Mouse (Mus musculus) liver, embryonic 14.5 days (tissue): ENCODE measurements around the gene Dolk. TPM values are rescaled to one million over a fixed set of nuclear protein-coding genes. Genes with fewer than 3 reads are reported as not detected.

Source experiments
- ATAC-seq: fragments of 200-750 bp; cut with Nextera tagmentation; 2 replicates; pipeline ENCODE4 v1.8.0; 2017; ENCODE audit warnings: moderate number of reproducible peaks, mild to moderate bottlenecking, moderate library complexity; ENCODE audit not compliant: insufficient read depth
- DNase-seq, 3 experiments: peaks; one replicate each; pipeline ENCODE4 v3.0.0-alpha.2; 2012 to 2013; ENCODE audit warnings: low read depth in 3 of 3, low spot score in 3 of 3
- H3K27ac ChIP-seq: fragments of 300-500 bp; sonication (generic); 2 replicates; pipeline ENCODE4 v1.5.1; 2014; ENCODE audit warnings: moderate library complexity, mild to moderate bottlenecking, control low read depth, inconsistent platforms
- H3K27me3 ChIP-seq: fragments of 300-500 bp; sonication (generic); 2 replicates; pipeline ENCODE4 v1.6.1; 2014; ENCODE audit warnings: mild to moderate bottlenecking, low read length, moderate library complexity; ENCODE audit not compliant: control insufficient read depth, insufficient read depth
- H3K36me3 ChIP-seq: fragments of 300-500 bp; sonication (generic); replicated peaks from 2 replicates; pipeline ENCODE4 v1.6.1; 2014; ENCODE audit warnings: low read depth; ENCODE audit not compliant: control insufficient read depth, insufficient read depth
- H3K4me1 ChIP-seq, 2 experiments: fragments of 200-500 bp in 1 of 2; fragments of 300-500 bp in 1 of 2; sonication (generic) in 1 of 2; replicated peaks; 2 replicates each; pipeline ENCODE4 v1.6.1; 2012 to 2014; ENCODE audit warnings: antibody characterized with exemption in 1 of 2, inconsistent platforms in 1 of 2, low read length in 1 of 2; ENCODE audit not compliant: control insufficient read depth in 2 of 2, insufficient read depth in 2 of 2
- H3K4me2 ChIP-seq: fragments of 300-500 bp; sonication (generic); 2 replicates; pipeline ENCODE4 v1.6.1; 2014; ENCODE audit warnings: low read depth, mild to moderate bottlenecking, control low read depth, moderate library complexity
- H3K4me3 ChIP-seq, 2 experiments: fragments of 200-500 bp in 1 of 2; fragments of 300-500 bp in 1 of 2; sonication (generic) in 1 of 2; 2 replicates each; pipeline ENCODE4 v1.5.1; 2012 to 2014; ENCODE audit warnings: low read depth in 2 of 2, low read length in 2 of 2, mild to moderate bottlenecking in 2 of 2, control low read depth in 1 of 2, inconsistent platforms in 1 of 2, moderate library complexity in 1 of 2; ENCODE audit not compliant: insufficient read depth in 1 of 2
- H3K9ac ChIP-seq: fragments of 300-500 bp; sonication (generic); replicated peaks from 2 replicates; pipeline ENCODE4 v1.6.1; 2014; ENCODE audit warnings: mild to moderate bottlenecking, control low read depth, moderate library complexity
- H3K9me3 ChIP-seq: fragments of 300-500 bp; sonication (generic); 2 replicates; pipeline ENCODE4 v1.6.1; 2016; ENCODE audit warnings: low read length, mixed read lengths; ENCODE audit not compliant: control insufficient read depth
- CTCF ChIP-seq: IDR thresholded peaks from 2 replicates; pipeline ENCODE4 v1.5.1; 2016; ENCODE audit warnings: antibody characterized with exemption, low read depth, control low read depth
- EP300 ChIP-seq: IDR thresholded peaks from 2 replicates; pipeline ENCODE4 v1.6.1; 2016; ENCODE audit warnings: antibody characterized with exemption, low read depth
- WGBS: fragments of 180-500 bp; shearing (Covaris S2); extraction: QIAGEN DNeasy Blood & Tissue Kit; methylation state at CpG from one replicate; pipeline ENCODE4 v1.1.7; 2014; ENCODE audit not compliant: insufficient replicate concordance; 5-methylcytosine and 5-hydroxymethylcytosine counted together
- polyA plus RNA-seq, 2 experiments: library from polyadenylated mRNA; depleted of rRNA in 1 of 2; stranded (reverse) in 1 of 2; unstranded in 1 of 2; fragments of >200 nt; fragmentation: Nextera tagmentation in 1 of 2; extraction: Ambion mirVana in 1 of 2; gene quantifications; 2 replicates each; pipeline versions ENCODE4 v1.2.1 to v1.2.3; 2012 to 2014

The Dolk gene
- polyA plus RNA-seq, 2 experiments: 4.6 to 11.4 TPM

GRCm38 (mm10) chr2:30285004-30285403 lies 1.1 kb downstream of the Dolk start:
- Histone ChIP-seq H3K27ac (no peak overlapping the region), H3K9me3 (no peaks in the 10 kb centered on the region), H3K27me3 (no peaks in the 10 kb centered on the region), H3K4me1 (peaks cover 3 to 13% of the 10 kb centered on the region in 2 experiments), H3K4me3 (peak overlapping the region; percentile 75 to 98), H3K9ac (peak overlapping the region; percentile 95), H3K4me2 (peak overlapping the region; percentile 69), H3K36me3 (no peaks in the 10 kb centered on the region)
- no peak for TF ChIP-seq CTCF
- no peak for TF ChIP-seq EP300
- no peak for DNase-seq
- no peak for ATAC-seq
- 68% methylated on average over 5 of the region's 5 CpGs for WGBS

- H3K4me2 ChIP-seq: no peak overlapping the region
- no peaks in the 10 kb centered on the region for H3K36me3 ChIP-seq
- DNase-seq (no peak), ATAC-seq (no peak)
- no peaks in the 10 kb centered on the region for H3K9me3 ChIP-seq
- no peak overlapping the region for H3K9ac ChIP-seq
- no peak overlapping the region for H3K27ac ChIP-seq
- peaks cover 3 to 13% of the 10 kb centered on the region in 2 experiments for H3K4me1 ChIP-seq
- H3K27me3 ChIP-seq: no peaks in the 10 kb centered on the region
- H3K4me3 ChIP-seq: no peak overlapping the region
- 80% methylated on average over 2 of the region's 2 CpGs for WGBS
- TF ChIP-seq EP300 (no peak), CTCF (no peak)
Measured at GRCm38 (mm10) chr2:30283193-30283592, 2.9 kb downstream of the Dolk start.

GRCm38 (mm10) chr2:30281651-30282050 lies 4.5 kb downstream of the Dolk start:
- no peak for TF ChIP-seq CTCF
- no peak for TF ChIP-seq EP300
- no peaks in the 10 kb centered on the region for H3K27me3 ChIP-seq

GRCm38 (mm10) chr2:30280743-30281142 lies 5.4 kb downstream of the Dolk start, which contains the start of gene Gm28038:
TSS of gene Gm28038 (plus strand) at chr2:30281043.
- no peak within 1 kb of the TSS for H3K9ac ChIP-seq
- no peak for ATAC-seq
- TF ChIP-seq EP300 (no peak), CTCF (no peak)

More at GRCm38 (mm10) chr2:30281651-30282050, 4.5 kb downstream of the Dolk start:
- 62% methylated on average over 3 of the region's 3 CpGs for WGBS
- Histone ChIP-seq H3K9ac (no peak overlapping the region), H3K27ac (no peak overlapping the region), H3K9me3 (no peaks in the 10 kb centered on the region), H3K4me2 (no peak overlapping the region), H3K4me3 (no peak overlapping the region), H3K36me3 (no peaks in the 10 kb centered on the region), H3K4me1 (peaks cover 0 to 6% of the 10 kb centered on the region in 2 experiments; a peak in 2 of 4 replicates)
- DNase-seq: no peak
- ATAC-seq: no peak

GRCm38 (mm10) chr2:30270134-30270533 lies 16.0 kb downstream of the Dolk start:
- Histone ChIP-seq H3K36me3 (no peaks in the 10 kb centered on the region), H3K9ac (no peak overlapping the region), H3K27me3 (no peaks in the 10 kb centered on the region), H3K4me2 (no peak overlapping the region), H3K4me3 (no peak overlapping the region), H3K27ac (no peak overlapping the region), H3K4me1 (peaks cover 0 to 20% of the 10 kb centered on the region in 2 experiments; a peak in 3 of 4 replicates), H3K9me3 (no peaks in the 10 kb centered on the region)
- ATAC-seq (peak; percentile 43; the same call in 1 of the 2 replicates), DNase-seq (peak in 2 of 3 experiments; percentile 29 to 53)
- peak; percentile 90 for TF ChIP-seq CTCF
- no peak for TF ChIP-seq EP300
- 7% methylated on average over 1 of the region's 1 CpGs for WGBS

More at GRCm38 (mm10) chr2:30280743-30281142, 5.4 kb downstream of the Dolk start, which contains the start of gene Gm28038:
- Histone ChIP-seq H3K27ac (no peak within 1 kb of the TSS), H3K4me1 (peaks cover 0 to 6% of the 10 kb centered on the region in 2 experiments; a peak in 2 of 4 replicates), H3K4me3 (no peak within 1 kb of the TSS), H3K4me2 (no peak within 1 kb of the TSS), H3K9me3 (no peaks in the 10 kb centered on the region), H3K36me3 (no peaks in the 10 kb centered on the region), H3K27me3 (no peaks in the 10 kb centered on the region)
- WGBS: 79% methylated on average over 11 of the region's 11 CpGs
- DNase-seq: no peak
